Mouse (Mus musculus) small intestine, adult 2 months (tissue): ENCODE results near the gene Mprip.

ENCODE experiments used
- CTCF ChIP-seq: fragments of 200-500 bp; IDR thresholded peaks from 2 replicates; pipeline ENCODE4 v1.5.1; 2012; ENCODE audit warnings: low read depth, mild to moderate bottlenecking, control low read depth, inconsistent platforms, low read length, moderate library complexity, mixed read lengths; ENCODE audit not compliant: insufficient replicate concordance, insufficient read length; ENCODE audit errors: extremely low read depth
- POLR2A ChIP-seq: fragments of 200-500 bp; IDR thresholded peaks from 2 replicates; pipeline ENCODE4 v1.6.1; 2012; ENCODE audit warnings: low read depth, mild to moderate bottlenecking, control low read depth, inconsistent platforms, low read length, moderate library complexity

- TF ChIP-seq CTCF (no peak), POLR2A (no peak)
Measured at GRCm38 (mm10) chr11:59814936-59815335, 153.8 kb downstream of the Mprip start.
